Mouse (Mus musculus) stomach, embryonic 16.5 days (tissue): ENCODE measurements around the gene Akt2. TPM values are rescaled to one million over a fixed set of nuclear protein-coding genes. Genes with fewer than 3 reads are reported as not detected.
A peak's percentile ranks its signal among the peaks of the same experiment; 100 is the strongest.

Source experiments
- ATAC-seq: fragments of 200-750 bp; cut with Nextera tagmentation; 2 replicates; pipeline ENCODE4 v1.8.0; 2017; ENCODE audit warnings: moderate number of reproducible peaks, moderate TSS enrichment; ENCODE audit not compliant: insufficient read depth, low FRiP score
- H3K27ac ChIP-seq: fragments of 300-500 bp; sonication (generic); 2 replicates; pipeline ENCODE4 v1.5.1; 2014; ENCODE audit warnings: low read length
- H3K27me3 ChIP-seq: fragments of 300-500 bp; sonication (generic); 2 replicates; pipeline ENCODE4 v1.6.1; 2014; ENCODE audit warnings: low read length, control low read depth, mixed read lengths; ENCODE audit not compliant: control insufficient read depth, insufficient read depth
- H3K36me3 ChIP-seq: fragments of 300-500 bp; sonication (generic); 2 replicates; pipeline ENCODE4 v1.6.1; 2014; ENCODE audit warnings: low read length; ENCODE audit not compliant: control insufficient read depth, insufficient read depth
- H3K4me1 ChIP-seq: fragments of 300-500 bp; sonication (generic); 2 replicates; pipeline ENCODE4 v1.6.1; 2014; ENCODE audit warnings: low read length, control low read depth, mixed read lengths; ENCODE audit not compliant: control insufficient read depth, insufficient read depth
- H3K4me2 ChIP-seq: fragments of 300-500 bp; sonication (generic); 2 replicates; pipeline ENCODE4 v1.6.1; 2014; ENCODE audit warnings: low read depth, low read length, mixed read lengths
- H3K4me3 ChIP-seq: fragments of 300-500 bp; sonication (generic); replicated peaks from 2 replicates; pipeline ENCODE4 v1.5.1; 2014; ENCODE audit warnings: mild to moderate bottlenecking, low read length
- H3K9ac ChIP-seq: fragments of 300-500 bp; sonication (generic); 2 replicates; pipeline ENCODE4 v1.6.1; 2014; ENCODE audit warnings: low read length
- H3K9me3 ChIP-seq: fragments of 300-500 bp; sonication (generic); replicated peaks from 2 replicates; pipeline ENCODE4 v1.6.1; 2016; ENCODE audit warnings: low read length, control low read depth; ENCODE audit not compliant: control insufficient read depth
- WGBS: fragments of 180-500 bp; shearing (Covaris S2); extraction: QIAGEN DNeasy Blood & Tissue Kit; methylation state at CpG from one replicate; pipeline ENCODE4 v1.1.7; 2014; 5-methylcytosine and 5-hydroxymethylcytosine counted together
- polyA plus RNA-seq: library from polyadenylated mRNA; unstranded; fragments of >200 nt; fragmentation: Nextera tagmentation; extraction: Ambion mirVana; gene quantifications from 2 replicates; pipeline ENCODE4 v1.2.1, GENCODE M21; 2015

The Akt2 gene
- polyA plus RNA-seq, 1 experiment from 2014 or later: 84.6 TPM

- Histone ChIP-seq H3K4me2 (no peak overlapping the region), H3K4me1 (peaks cover 4% of the 10 kb centered on the region; the same call in 1 of the 2 replicates), H3K9me3 (no peaks in the 10 kb centered on the region), H3K27ac (no peak overlapping the region), H3K27me3 (peaks cover 47% of the 10 kb centered on the region), H3K4me3 (no peak overlapping the region), H3K36me3 (no peaks in the 10 kb centered on the region), H3K9ac (no peak overlapping the region)
- ATAC-seq: no peak
- WGBS: 38% methylated on average over 53 of the region's 53 CpGs
Observed at GRCm38 (mm10) chr7:27657824-27658395, 66.6 kb downstream of the Akt2 start.

- no peak for ATAC-seq
- peaks cover 36% of the 10 kb centered on the region for H3K27me3 ChIP-seq
- no peak overlapping the region for H3K4me2 ChIP-seq
- 66% methylated on average over 14 of the region's 14 CpGs for WGBS
- no peak overlapping the region for H3K9ac ChIP-seq
- no peak overlapping the region for H3K4me3 ChIP-seq
- no peak overlapping the region for H3K27ac ChIP-seq
- no peaks in the 10 kb centered on the region for H3K9me3 ChIP-seq
- peaks cover 2% of the 10 kb centered on the region; the same call in 1 of the 2 replicates for H3K4me1 ChIP-seq
- no peaks in the 10 kb centered on the region for H3K36me3 ChIP-seq
Observed at GRCm38 (mm10) chr7:27658712-27659663, 67.6 kb downstream of the Akt2 start.

GRCm38 (mm10) chr7:27662038-27662437 lies 70.7 kb downstream of the Akt2 start:
- H3K9ac ChIP-seq: no peak overlapping the region
- no peaks in the 10 kb centered on the region for H3K36me3 ChIP-seq
- no peaks in the 10 kb centered on the region for H3K9me3 ChIP-seq
- H3K27me3 ChIP-seq: peaks cover 12% of the 10 kb centered on the region; the same call in 1 of the 2 replicates
- no peak overlapping the region for H3K4me2 ChIP-seq
- ATAC-seq: no peak
- H3K4me3 ChIP-seq: no peak overlapping the region
- 76% methylated on average over 4 of the region's 4 CpGs for WGBS
- no peak overlapping the region for H3K27ac ChIP-seq
- H3K4me1 ChIP-seq: no peaks in the 10 kb centered on the region

- Histone ChIP-seq H3K36me3 (no peaks in the 10 kb centered on the region), H3K9ac (peak overlapping the region; percentile 87), H3K4me3 (peak overlapping the region; percentile 74), H3K27ac (no peak overlapping the region), H3K27me3 (no peaks in the 10 kb centered on the region), H3K4me1 (peaks cover 16% of the 10 kb centered on the region), H3K4me2 (peak overlapping the region; percentile 94), H3K9me3 (no peaks in the 10 kb centered on the region)
- ATAC-seq: no peak
- 49% methylated on average over 9 of the region's 9 CpGs for WGBS
Observed at GRCm38 (mm10) chr7:27673064-27673574, 81.8 kb downstream of the Akt2 start.

- H3K4me3 ChIP-seq: peak overlapping the region; percentile 74
- no peak for ATAC-seq
- peak overlapping the region; percentile 87 for H3K9ac ChIP-seq
- peak overlapping the region; percentile 94 for H3K4me2 ChIP-seq
- no peak overlapping the region; the same call in 1 of the 2 replicates for H3K27ac ChIP-seq
- H3K27me3 ChIP-seq: no peaks in the 10 kb centered on the region
- H3K4me1 ChIP-seq: peaks cover 16% of the 10 kb centered on the region
- H3K9me3 ChIP-seq: no peaks in the 10 kb centered on the region
- no peaks in the 10 kb centered on the region for H3K36me3 ChIP-seq
- 1% methylated on average over 51 of the region's 52 CpGs for WGBS
Observed at GRCm38 (mm10) chr7:27673575-27674131, 82.3 kb downstream of the Akt2 start.

GRCm38 (mm10) chr7:27674195-27674521 lies 82.8 kb downstream of the Akt2 start:
- H3K4me2 ChIP-seq: peak overlapping the region; percentile 94
- peak; percentile 62 for ATAC-seq
- H3K36me3 ChIP-seq: no peaks in the 10 kb centered on the region
- peak overlapping the region; percentile 89; the same call in 1 of the 2 replicates for H3K27ac ChIP-seq
- H3K9me3 ChIP-seq: no peaks in the 10 kb centered on the region
- no peaks in the 10 kb centered on the region for H3K27me3 ChIP-seq
- H3K9ac ChIP-seq: peak overlapping the region; percentile 87
- 1% methylated on average over 38 of the region's 38 CpGs for WGBS
- H3K4me3 ChIP-seq: peak overlapping the region; percentile 74
- peaks cover 16% of the 10 kb centered on the region for H3K4me1 ChIP-seq

- H3K36me3 ChIP-seq: no peaks in the 10 kb centered on the region
- H3K4me3 ChIP-seq: peak within 1 kb of the TSS; percentile 74
- H3K9ac ChIP-seq: peak within 1 kb of the TSS; percentile 87
- no peaks in the 10 kb centered on the region for H3K27me3 ChIP-seq
- peak within 1 kb of the TSS; percentile 89 for H3K27ac ChIP-seq
- peak; percentile 97 for ATAC-seq
- H3K4me2 ChIP-seq: peak within 1 kb of the TSS; percentile 94
- WGBS: under 1% methylated on average over 31 of the region's 31 CpGs
- no peaks in the 10 kb centered on the region for H3K9me3 ChIP-seq
- peaks cover 16% of the 10 kb centered on the region for H3K4me1 ChIP-seq
Observed at GRCm38 (mm10) chr7:27674522-27675221, 83.3 kb downstream of the Akt2 start, which contains the start of gene Map3k10. Gene Map3k10 (minus strand): TSS chr7:27674598.

- no peak overlapping the region for H3K9ac ChIP-seq
- no peaks in the 10 kb centered on the region for H3K27me3 ChIP-seq
Observed at GRCm38 (mm10) chr7:27675222-27675612, 83.9 kb downstream of the Akt2 start.

More at GRCm38 (mm10) chr7:27675222-27675612, 83.9 kb downstream of the Akt2 start:
- Histone ChIP-seq H3K9me3 (no peaks in the 10 kb centered on the region), H3K4me3 (peak overlapping the region; percentile 74), H3K4me2 (peak overlapping the region; percentile 94), H3K4me1 (peaks cover 16% of the 10 kb centered on the region), H3K36me3 (no peaks in the 10 kb centered on the region), H3K27ac (no peak overlapping the region)
- WGBS: 25% methylated on average over 14 of the region's 14 CpGs
- ATAC-seq: no peak
